Mouse (Mus musculus) CH12.LX (cell line): Measurements from ENCODE around the gene Ankrd13c.

ENCODE experiments used
- CTCF ChIP-seq, 2 experiments: IDR thresholded peaks in 1 of 2; conservative IDR thresholded peaks in 1 of 2; 2 replicates each; pipeline ENCODE4 v1.5.1; 2011 to 2012; ENCODE audit warnings: low read depth in 2 of 2, low read length in 2 of 2, improper control_type of control experiment in 1 of 2, inconsistent platforms in 1 of 2, mild to moderate bottlenecking in 1 of 2, moderate library complexity in 1 of 2
- POLR2A ChIP-seq: IDR thresholded peaks from 2 replicates; pipeline ENCODE4 v1.6.1; 2011; ENCODE audit warnings: low read depth, mild to moderate bottlenecking, improper control_type of control experiment, low read length

DNA sequence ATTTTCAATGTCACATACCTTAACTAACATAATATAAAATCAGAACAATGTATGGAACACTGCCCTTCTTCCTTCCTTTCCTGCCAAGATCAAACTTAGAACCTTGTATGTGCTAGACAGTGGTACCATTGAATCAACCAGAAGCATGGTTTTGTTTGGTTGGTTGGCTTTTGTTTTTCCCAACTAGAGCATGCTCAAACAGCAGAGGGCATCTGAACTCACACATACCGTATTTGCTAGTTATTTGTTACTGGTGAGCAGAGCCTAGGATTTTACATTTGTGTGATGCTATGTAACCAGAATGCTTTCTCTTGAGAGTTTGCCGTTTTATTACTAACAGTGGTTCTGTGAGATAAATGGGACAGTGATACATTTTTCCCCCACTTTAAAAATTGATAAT is 102.5 kb downstream of the Ankrd13c start:
- TF ChIP-seq POLR2A, result no peak
- TF ChIP-seq CTCF (conservative IDR thresholded peaks at IDR 0.05 in 1 of 2, IDR thresholded peaks at IDR 0.05 in 1 of 2; ENCODE audit: low read depth in 2 of 2, low read length in 2 of 2), result peak in 1 of 2 experiments; percentile 40; a peak in 2 of 4 replicates
